Mouse (Mus musculus): ENCODE measurements at regions not wholly inside any gene's neighbourhood (a gene's known extent, or its start where the extent isn't known, plus 50 kb on each side); places are given as distances from the start of the nearest gene placed in this dataset.

DNA sequence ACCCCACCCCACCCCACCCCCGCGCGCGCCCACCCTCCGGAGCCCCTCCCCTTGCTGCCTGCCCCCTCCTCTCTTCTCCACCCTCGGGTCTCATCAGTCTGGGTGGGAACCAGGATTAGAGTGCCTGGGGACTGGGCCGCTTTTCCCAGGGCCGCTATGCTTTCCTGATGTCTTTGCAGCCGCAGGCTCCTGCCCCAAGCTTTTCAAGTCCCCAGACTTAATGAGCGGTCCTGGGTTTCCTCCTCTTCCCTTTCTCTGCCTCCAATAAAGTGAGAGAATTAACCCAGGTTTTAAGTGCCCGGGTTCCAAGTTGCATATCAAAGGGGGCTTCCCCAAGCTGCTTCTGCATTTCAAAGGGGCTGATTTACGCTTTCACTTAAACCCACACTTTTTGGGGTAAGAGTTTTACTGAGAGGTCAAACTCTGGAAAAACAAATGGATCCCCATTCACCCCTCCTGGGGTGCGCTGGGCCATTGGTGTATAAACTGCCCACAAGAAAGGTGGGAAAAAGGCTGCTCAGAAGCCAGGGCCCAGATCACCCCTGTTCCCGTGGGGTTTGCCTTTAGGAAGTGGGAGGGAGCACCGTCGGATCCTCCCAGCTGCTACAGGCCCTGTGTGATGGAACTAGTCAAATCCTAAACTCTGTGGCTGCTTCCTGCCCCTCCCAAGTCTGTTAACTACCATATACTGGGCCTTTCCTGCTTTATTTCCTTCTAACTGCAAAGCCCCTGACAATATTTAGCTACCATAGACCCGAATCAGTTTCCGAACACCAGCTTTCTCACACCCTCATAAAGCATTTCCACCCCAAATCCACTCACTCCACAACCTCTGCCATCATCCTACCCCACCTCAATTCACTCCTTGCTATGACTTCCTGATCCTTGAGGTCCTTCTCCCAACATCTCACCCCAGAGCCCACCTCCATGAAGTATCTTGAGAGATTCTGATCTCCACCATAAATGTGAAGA lies 89.4 kb downstream of the Zfp36l1 start:
- no peak for TF ChIP-seq JUND (IDR thresholded peaks at IDR 0.05; ENCODE audit: low read depth, low read length)
- no peak overlapping the region for H3K9ac ChIP-seq (ENCODE audit: control insufficient read depth, low read depth, low read length, poor library complexity, severe bottlenecking)
- no peaks in the 10 kb centered on the region for H3K9me3 ChIP-seq (replicated peaks; ENCODE audit: insufficient read depth, low read length)
- no peaks in the 10 kb centered on the region for H3K4me1 ChIP-seq (ENCODE audit: control insufficient read depth in 1 of 2, insufficient read depth in 2 of 2, low read length in 2 of 2)
- no peaks in the 10 kb centered on the region for H3K36me3 ChIP-seq (ENCODE audit: control insufficient read depth in 1 of 2, insufficient read depth in 2 of 2, low read length in 2 of 2)
- peaks cover 4 to 6% of the 10 kb centered on the region in 2 experiments; a peak in 2 of 4 replicates for H3K27me3 ChIP-seq (ENCODE audit: control insufficient read depth in 1 of 2, insufficient read depth in 2 of 2, low read length in 2 of 2)
- no peak overlapping the region for H3K27ac ChIP-seq (ENCODE audit: control insufficient read depth, low read depth, low read length)
- no peak for DNase-seq (ENCODE audit: low read depth, low spot score)
- no peak overlapping the region for H3K4me3 ChIP-seq (ENCODE audit: control insufficient read depth in 1 of 2, insufficient read depth in 1 of 2, low read depth in 2 of 2, low read length in 2 of 2)
- H3K79me2 ChIP-seq (ENCODE audit: control insufficient read depth, insufficient read depth, low read length, poor library complexity) = no peaks in the 10 kb centered on the region

- Histone ChIP-seq H3K79me2 (ENCODE audit: control insufficient read depth, insufficient read depth, low read length, poor library complexity) (no peaks in the 10 kb centered on the region), H3K27ac (ENCODE audit: control insufficient read depth, low read depth, low read length) (no peak overlapping the region), H3K9ac (ENCODE audit: control insufficient read depth, low read depth, low read length, poor library complexity, severe bottlenecking) (no peak overlapping the region), H3K27me3 (ENCODE audit: control insufficient read depth in 1 of 2, insufficient read depth in 2 of 2, low read length in 2 of 2) (peaks cover 4 to 6% of the 10 kb centered on the region in 2 experiments; a peak in 2 of 4 replicates), H3K36me3 (ENCODE audit: control insufficient read depth in 1 of 2, insufficient read depth in 2 of 2, low read length in 2 of 2) (no peaks in the 10 kb centered on the region), H3K9me3 (replicated peaks; ENCODE audit: insufficient read depth, low read length) (no peaks in the 10 kb centered on the region), H3K4me1 (ENCODE audit: control insufficient read depth in 1 of 2, insufficient read depth in 2 of 2, low read length in 2 of 2) (no peaks in the 10 kb centered on the region), H3K4me3 (ENCODE audit: control insufficient read depth in 1 of 2, insufficient read depth in 1 of 2, low read depth in 2 of 2, low read length in 2 of 2) (no peak overlapping the region)
- no peak for DNase-seq (ENCODE audit: low read depth, low spot score)
- no peak for TF ChIP-seq CHD1 (IDR thresholded peaks at IDR 0.05; ENCODE audit: low read depth, low read length)
- TF ChIP-seq CTCF (IDR thresholded peaks at IDR 0.05 in 2 of 3, conservative IDR thresholded peaks at IDR 0.05 in 1 of 3; ENCODE audit: control insufficient read depth in 1 of 3, insufficient read depth in 1 of 3, low read depth in 2 of 3, low read length in 3 of 3, poor library complexity in 1 of 3, severe bottlenecking in 1 of 3) = no peak
- no peak for TF ChIP-seq MAFK (IDR thresholded peaks at IDR 0.05; ENCODE audit: borderline replicate concordance, low read depth, low read length)
- no peak for TF ChIP-seq NELFE (IDR thresholded peaks at IDR 0.05; ENCODE audit: low read depth, low read length)
- TF ChIP-seq BHLHE40 (IDR thresholded peaks at IDR 0.05; ENCODE audit: borderline replicate concordance, low read depth, low read length) = no peak
- TF ChIP-seq NRF1 (IDR thresholded peaks at IDR 0.05; ENCODE audit: insufficient read depth, low read depth, low read length, poor library complexity, severe bottlenecking) = no peak
- TF ChIP-seq TAL1 (IDR thresholded peaks at IDR 0.05; ENCODE audit: low read length) = no peak
Observed at GRCm38 (mm10) chr12:80022181-80023106, 90.4 kb downstream of the Zfp36l1 start.

GRCm38 (mm10) chr12:80021030-80021473 lies 91.8 kb downstream of the Zfp36l1 start:
- H3K9me3 ChIP-seq (replicated peaks; ENCODE audit: insufficient read depth, low read length) = no peaks in the 10 kb centered on the region
- no peak for DNase-seq (ENCODE audit: low read depth, low spot score)
- no peak overlapping the region for H3K4me3 ChIP-seq (ENCODE audit: control insufficient read depth in 1 of 2, insufficient read depth in 1 of 2, low read depth in 2 of 2, low read length in 2 of 2)
- no peak overlapping the region for H3K9ac ChIP-seq (ENCODE audit: control insufficient read depth, low read depth, low read length, poor library complexity, severe bottlenecking)
- TF ChIP-seq POLR2AphosphoS2 (IDR thresholded peaks at IDR 0.05; ENCODE audit: low read length) (no peak), POLR2A (IDR thresholded peaks at IDR 0.05; ENCODE audit: control insufficient read depth in 1 of 2, insufficient read depth in 1 of 2, low read depth in 1 of 2, low read length in 2 of 2, poor library complexity in 1 of 2) (no peak), SIN3A (IDR thresholded peaks at IDR 0.05; ENCODE audit: low read length) (no peak), MXI1 (IDR thresholded peaks at IDR 0.05; ENCODE audit: low read depth, low read length) (no peak), RAD21 (IDR thresholded peaks at IDR 0.05; ENCODE audit: low read depth, low read length) (no peak), ETS1 (IDR thresholded peaks at IDR 0.05; ENCODE audit: low read depth, low read length) (no peak), SMC3 (IDR thresholded peaks at IDR 0.05; ENCODE audit: low read depth, low read length) (no peak), ZMIZ1 (IDR thresholded peaks at IDR 0.05; ENCODE audit: low read depth, low read length) (no peak), NELFE (IDR thresholded peaks at IDR 0.05; ENCODE audit: low read depth, low read length) (no peak), USF2 (IDR thresholded peaks at IDR 0.05; ENCODE audit: borderline replicate concordance in 1 of 2, insufficient read depth in 1 of 2, low read depth in 1 of 2, low read length in 2 of 2) (no peak), MAFK (IDR thresholded peaks at IDR 0.05; ENCODE audit: borderline replicate concordance, low read depth, low read length) (no peak), JUND (IDR thresholded peaks at IDR 0.05; ENCODE audit: low read depth, low read length) (no peak), POLR2AphosphoS5 (IDR thresholded peaks at IDR 0.05; ENCODE audit: borderline replicate concordance, low read depth, low read length) (no peak), UBTF (IDR thresholded peaks at IDR 0.05; ENCODE audit: borderline replicate concordance, insufficient read depth, low read depth, low read length) (no peak), TCF12 (IDR thresholded peaks at IDR 0.05; ENCODE audit: low read depth, low read length) (no peak)
- H3K36me3 ChIP-seq (ENCODE audit: control insufficient read depth in 1 of 2, insufficient read depth in 2 of 2, low read length in 2 of 2) = no peaks in the 10 kb centered on the region
- peaks cover 2 to 4% of the 10 kb centered on the region in 2 experiments; a peak in 2 of 4 replicates for H3K27me3 ChIP-seq (ENCODE audit: control insufficient read depth in 1 of 2, insufficient read depth in 2 of 2, low read length in 2 of 2)
- no peak overlapping the region for H3K27ac ChIP-seq (ENCODE audit: control insufficient read depth, low read depth, low read length)
- no peaks in the 10 kb centered on the region for H3K4me1 ChIP-seq (ENCODE audit: control insufficient read depth in 1 of 2, insufficient read depth in 2 of 2, low read length in 2 of 2)
- H3K79me2 ChIP-seq (ENCODE audit: control insufficient read depth, insufficient read depth, low read length, poor library complexity) = no peaks in the 10 kb centered on the region
